Mouse (Mus musculus) hindbrain, embryonic 13.5 days (tissue): ENCODE results near the gene Ly6g6d. TPM values are rescaled to one million over a fixed set of nuclear protein-coding genes. Genes with fewer than 3 reads are reported as not detected.
"Not testable (repeated sequence)": the region's sequence is repeated elsewhere in the genome, so short reads cannot be mapped to it uniquely, and the experiment has no call there.

Experiments
- ATAC-seq: fragments of 200-750 bp; cut with Nextera tagmentation; 2 replicates; pipeline ENCODE4 v1.8.0; 2017; ENCODE audit warnings: moderate TSS enrichment; ENCODE audit not compliant: low FRiP score
- H3K27ac ChIP-seq: fragments of 300-500 bp; sonication (generic); 2 replicates; pipeline ENCODE4 v1.5.1; 2015; ENCODE audit warnings: inconsistent platforms, mild to moderate bottlenecking, moderate library complexity
- H3K27me3 ChIP-seq: fragments of 300-500 bp; sonication (generic); 2 replicates; pipeline ENCODE4 v1.6.1; 2015; ENCODE audit warnings: mild to moderate bottlenecking, inconsistent platforms
- H3K36me3 ChIP-seq: fragments of 300-500 bp; sonication (generic); 2 replicates; pipeline ENCODE4 v1.6.1; 2015; ENCODE audit warnings: mild to moderate bottlenecking, inconsistent platforms
- H3K4me1 ChIP-seq: fragments of 300-500 bp; sonication (generic); replicated peaks from 2 replicates; pipeline ENCODE4 v1.6.1; 2015; ENCODE audit warnings: inconsistent platforms
- H3K4me2 ChIP-seq: fragments of 300-500 bp; sonication (generic); 2 replicates; pipeline ENCODE4 v1.6.1; 2015; ENCODE audit warnings: inconsistent platforms, mild to moderate bottlenecking, moderate library complexity
- H3K4me3 ChIP-seq: fragments of 300-500 bp; sonication (generic); 2 replicates; pipeline ENCODE4 v1.5.1; 2015; ENCODE audit warnings: mild to moderate bottlenecking, inconsistent platforms
- H3K9ac ChIP-seq: fragments of 300-500 bp; sonication (generic); 2 replicates; pipeline ENCODE4 v1.6.1; 2015; ENCODE audit warnings: mild to moderate bottlenecking, inconsistent platforms
- H3K9me3 ChIP-seq: fragments of 300-500 bp; sonication (generic); 2 replicates; pipeline ENCODE4 v1.6.1; 2016; ENCODE audit warnings: inconsistent platforms
- WGBS: fragments of 180-500 bp; shearing (Covaris S2); methylation state at CpG from one replicate; pipeline ENCODE4 v1.1.7; 2015; 5-methylcytosine and 5-hydroxymethylcytosine counted together
- polyA plus RNA-seq: library from polyadenylated mRNA; unstranded; fragments of >200 nt; fragmentation: Nextera tagmentation; extraction: Ambion mirVana; gene quantifications from 2 replicates; pipeline ENCODE4 v1.2.1, GENCODE M21; 2015

The Ly6g6d gene
- polyA plus RNA-seq, 1 experiment from 2014 or later, result 1.1 TPM

DNA sequence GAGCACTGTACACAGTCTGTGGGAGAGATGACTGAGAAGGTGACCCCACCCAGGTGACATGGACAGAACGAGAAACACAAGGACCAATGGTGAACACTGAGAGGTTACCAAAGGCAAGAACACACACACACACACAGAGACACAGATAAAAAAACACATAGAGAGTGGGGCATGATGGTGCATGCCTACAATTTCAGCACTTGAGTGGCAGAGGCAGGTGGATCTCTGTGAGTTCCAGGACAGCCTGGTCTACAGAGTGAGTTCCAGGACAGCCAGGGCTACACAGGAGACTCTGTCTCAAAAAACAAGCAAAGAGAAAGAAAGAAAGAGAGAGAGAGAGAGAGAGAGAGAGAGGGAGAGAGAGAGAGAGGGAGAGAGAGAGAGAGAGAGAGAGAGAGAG, 44.2 kb downstream of the Ly6g6d start:
- H3K9ac ChIP-seq, ATAC-seq, H3K36me3 ChIP-seq, H3K4me2 ChIP-seq, H3K27me3 ChIP-seq, H3K9me3 ChIP-seq, H3K27ac ChIP-seq, H3K4me3 ChIP-seq: not testable (repeated sequence)
- WGBS, result 69% methylated on average over 1 of the region's 1 CpGs
- H3K4me1 ChIP-seq, result peaks cover 11% of the 10 kb centered on the region

DNA sequence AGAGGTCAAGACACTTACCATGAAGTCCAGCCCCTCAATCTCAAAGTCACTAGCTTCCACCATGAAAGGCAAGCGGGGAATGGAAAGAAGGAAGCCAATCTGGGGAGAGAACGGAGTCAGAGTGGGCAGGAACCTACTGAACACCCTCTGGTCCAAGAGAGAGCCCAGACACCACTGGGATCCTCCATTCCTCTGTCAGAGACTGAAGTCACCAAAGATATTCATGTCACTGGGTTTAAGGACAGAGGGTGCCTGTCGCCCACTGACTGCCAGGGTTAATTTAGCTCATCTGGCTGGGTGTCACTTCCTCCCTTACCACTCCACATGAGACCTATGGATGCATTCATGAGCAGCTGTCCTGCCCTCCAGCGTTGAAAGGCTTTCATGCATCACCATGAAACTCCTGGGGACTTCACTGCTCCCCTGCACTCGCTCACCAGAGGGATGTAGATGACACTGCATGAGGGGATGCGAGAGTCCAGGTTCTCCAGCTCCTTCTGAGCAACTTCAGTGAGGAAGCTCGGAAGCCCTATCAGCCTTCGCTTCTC, 45.5 kb downstream of the Ly6g6d start:
- Histone ChIP-seq H3K4me1 (peaks cover 16% of the 10 kb centered on the region), H3K9ac (no peak overlapping the region), H3K9me3 (no peaks in the 10 kb centered on the region), H3K4me2 (no peak overlapping the region), H3K4me3 (no peak overlapping the region), H3K27ac (no peak overlapping the region), H3K27me3 (0 out of 2 replicates have a peak, but pooled peaks cover 3% of the 10 kb centered on the region), H3K36me3 (no peaks in the 10 kb centered on the region)
- no peak for ATAC-seq
- 72% methylated on average over 8 of the region's 8 CpGs for WGBS

DNA sequence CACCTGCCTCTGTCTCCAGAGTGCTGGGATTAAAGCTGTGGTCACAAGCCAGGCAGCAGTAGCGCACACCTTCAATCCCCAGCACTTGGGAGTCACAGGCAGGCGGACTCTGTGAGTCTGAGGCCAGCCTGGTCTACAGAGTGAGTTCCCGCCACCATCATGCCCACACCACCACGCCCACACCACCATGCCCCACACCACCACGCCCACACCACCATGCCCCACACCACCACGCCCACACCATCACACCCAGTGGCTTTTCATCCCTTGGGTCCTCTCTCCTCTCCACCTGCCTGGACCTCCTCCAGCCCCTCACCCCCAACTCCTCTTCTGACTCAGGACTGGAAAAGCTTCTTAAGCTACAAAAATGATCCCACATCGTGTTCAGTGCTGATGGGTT, 46.0 kb downstream of the Ly6g6d start:
- H3K4me3 ChIP-seq, result no peak overlapping the region
- ATAC-seq, result no peak
- H3K4me2 ChIP-seq, result no peak overlapping the region
- WGBS, result 93% methylated on average over 7 of the region's 7 CpGs
- H3K9me3 ChIP-seq, result no peaks in the 10 kb centered on the region
- no peaks in the 10 kb centered on the region for H3K36me3 ChIP-seq
- no peak overlapping the region for H3K9ac ChIP-seq
- 0 out of 2 replicates have a peak, but pooled peaks cover 3% of the 10 kb centered on the region for H3K27me3 ChIP-seq
- peaks cover 20% of the 10 kb centered on the region for H3K4me1 ChIP-seq
- no peak overlapping the region for H3K27ac ChIP-seq

DNA sequence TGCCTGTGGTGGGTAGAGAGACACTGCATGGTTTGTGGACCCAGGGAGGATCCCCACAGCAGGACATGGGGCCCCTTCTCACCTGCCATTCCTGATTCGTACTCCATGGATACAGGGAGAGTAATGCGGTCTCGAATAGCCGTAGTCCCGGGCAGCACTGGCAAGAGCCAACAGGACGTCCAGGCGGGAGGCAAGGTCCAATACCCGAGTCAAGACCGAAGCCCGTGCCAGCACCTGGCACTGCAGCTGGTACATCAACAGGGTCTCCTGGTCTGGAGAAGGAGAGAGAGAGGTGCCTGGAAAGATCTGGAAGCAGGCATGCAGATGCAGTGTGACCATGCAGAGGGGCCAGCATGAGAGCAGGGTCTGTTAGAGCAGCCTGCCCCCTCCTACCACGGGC, 46.6 kb downstream of the Ly6g6d start:
- peaks cover 23% of the 10 kb centered on the region for H3K4me1 ChIP-seq
- 94% methylated on average over 11 of the region's 11 CpGs for WGBS
- H3K9ac ChIP-seq, result no peak overlapping the region
- no peak overlapping the region for H3K4me2 ChIP-seq
- H3K36me3 ChIP-seq, result no peaks in the 10 kb centered on the region
- H3K4me3 ChIP-seq, result no peak overlapping the region
- H3K9me3 ChIP-seq, result no peaks in the 10 kb centered on the region
- ATAC-seq, result no peak
- H3K27ac ChIP-seq, result no peak overlapping the region
- 0 out of 2 replicates have a peak, but pooled peaks cover 3% of the 10 kb centered on the region for H3K27me3 ChIP-seq

DNA sequence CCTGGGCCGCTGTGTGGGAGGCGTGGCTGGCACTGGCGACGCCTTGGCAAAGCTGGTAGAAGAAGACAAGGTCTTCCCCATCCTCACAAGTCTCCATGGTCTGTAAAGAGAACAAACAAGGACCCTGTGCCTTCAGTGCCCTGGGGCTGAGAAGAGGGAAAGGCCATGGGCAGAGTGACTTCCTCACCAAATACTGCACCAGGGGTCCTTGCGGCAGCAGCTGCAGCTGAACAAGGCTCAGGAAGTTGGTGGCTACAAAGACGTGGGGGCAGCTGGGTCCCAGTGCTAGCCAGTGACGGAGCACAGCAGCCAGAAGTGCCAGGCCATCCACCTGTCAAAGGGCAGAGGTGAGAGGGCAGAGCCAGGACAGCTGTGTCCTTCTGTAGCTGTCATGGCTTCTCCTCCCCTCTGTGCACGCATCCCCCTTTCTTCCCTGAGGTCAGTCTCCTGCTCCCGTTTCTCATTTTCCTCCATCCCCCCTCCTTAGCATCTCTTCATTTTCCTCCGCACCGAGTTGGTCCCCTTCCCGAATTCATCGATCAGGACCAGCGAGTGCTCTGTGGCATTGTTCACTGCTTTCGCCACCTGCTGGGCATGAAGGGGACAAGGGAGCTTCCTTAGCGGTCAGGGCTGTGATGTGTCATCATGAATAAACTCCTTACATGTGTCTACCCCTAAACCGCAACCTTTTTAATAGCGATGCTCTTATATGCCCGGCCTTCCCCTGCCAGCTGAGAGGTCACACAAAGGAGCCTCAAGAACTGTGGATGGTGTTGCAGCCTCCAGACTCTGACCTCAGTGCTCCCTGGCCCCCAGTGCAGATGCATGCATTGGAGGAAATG, 48.0 kb downstream of the Ly6g6d start:
- peak overlapping the region; percentile 63 for H3K9ac ChIP-seq
- 0 out of 2 replicates have a peak, but pooled peaks have one; percentile 52 for ATAC-seq

DNA sequence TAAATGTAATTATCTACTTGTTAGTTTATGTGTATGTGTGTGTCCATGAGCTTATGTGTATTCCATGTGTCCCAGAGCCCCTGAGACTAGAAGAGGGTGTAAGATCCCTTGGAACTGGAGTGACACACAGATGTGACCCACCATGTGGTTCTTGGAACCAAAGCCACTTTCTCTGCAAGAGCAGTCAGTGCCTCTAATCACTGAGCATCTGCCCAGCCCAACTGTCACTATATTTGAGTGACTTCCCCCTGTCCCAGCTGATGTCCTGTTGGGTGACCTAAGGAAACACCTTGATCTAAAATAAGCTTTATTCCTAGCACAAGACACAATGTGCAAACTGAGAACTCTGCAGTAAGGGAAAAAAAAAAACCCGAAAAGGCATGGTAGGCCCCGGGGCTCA, 49.5 kb downstream of the Ly6g6d start:
- H3K27ac ChIP-seq, result no peak overlapping the region

More for the DNA sequence above, 48.0 kb downstream of the Ly6g6d start:
- Histone ChIP-seq H3K4me2 (peak overlapping the region; percentile 47), H3K27ac (no peak overlapping the region), H3K4me1 (peaks cover 27% of the 10 kb centered on the region), H3K4me3 (peak overlapping the region; percentile 10; the same call in 1 of the 2 replicates), H3K36me3 (no peaks in the 10 kb centered on the region), H3K9me3 (no peaks in the 10 kb centered on the region), H3K27me3 (0 out of 2 replicates have a peak, but pooled peaks cover 3% of the 10 kb centered on the region)
- 25% methylated on average over 19 of the region's 19 CpGs for WGBS

DNA sequence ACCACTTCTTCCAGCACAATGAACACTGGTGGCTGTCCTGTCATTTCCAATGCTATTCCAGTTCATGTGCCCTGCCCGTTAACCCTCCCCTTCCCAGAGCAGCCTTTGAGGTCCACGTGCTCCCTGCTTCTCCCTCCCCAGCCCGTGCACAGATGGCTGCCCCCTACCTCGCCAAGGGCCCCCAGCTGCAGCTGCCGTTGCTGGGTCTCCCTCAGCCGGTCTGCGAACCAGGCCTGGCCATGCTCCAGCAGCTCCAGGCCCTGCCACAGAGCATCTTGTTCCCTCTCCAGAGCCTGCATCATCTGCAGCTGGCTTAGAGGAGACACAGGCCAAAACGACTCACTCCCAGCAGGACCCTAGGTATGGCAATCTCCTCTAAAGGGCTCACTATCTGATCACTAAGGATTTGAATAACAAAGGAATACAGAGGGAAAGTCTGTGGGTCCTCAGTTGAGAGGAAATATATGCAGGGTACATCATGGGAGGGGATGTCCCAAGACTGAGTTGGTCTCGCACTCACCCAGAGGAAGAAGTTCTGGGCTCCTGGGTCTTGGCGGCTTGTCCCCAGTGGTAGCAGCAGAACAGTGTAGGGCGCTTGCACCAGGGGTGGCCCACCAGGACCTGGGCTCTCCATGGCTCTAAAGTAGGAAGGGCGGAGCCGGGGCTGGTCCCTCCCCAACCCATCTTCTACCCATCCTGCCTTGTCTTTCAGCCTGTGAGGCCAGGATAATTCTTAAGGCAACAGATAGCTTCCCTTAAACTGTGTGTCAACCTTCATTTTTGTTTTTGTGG, 50.4 kb downstream of the Ly6g6d start, which contains the start of gene Sapcd1:
TSS of gene Sapcd1 (minus strand) at position 740 of the 792 bp plus-strand sequence.
- Histone ChIP-seq H3K4me1 (peaks cover 27% of the 10 kb centered on the region), H3K27ac (peak within 1 kb of the TSS; percentile 73), H3K36me3 (no peaks in the 10 kb centered on the region), H3K4me3 (no peak within 1 kb of the TSS), H3K9me3 (no peaks in the 10 kb centered on the region), H3K4me2 (0 out of 2 replicates have a peak within 1 kb of the TSS, but pooled peaks have one; percentile 6), H3K27me3 (0 out of 2 replicates have a peak, but pooled peaks cover 3% of the 10 kb centered on the region), H3K9ac (peak within 1 kb of the TSS; percentile 43)
- WGBS, result 28% methylated on average over 13 of the region's 13 CpGs
- peak; percentile 63 for ATAC-seq

More for the DNA sequence above, 49.5 kb downstream of the Ly6g6d start:
- WGBS, result 94% methylated on average over 2 of the region's 2 CpGs
- Histone ChIP-seq H3K4me2 (no peak overlapping the region), H3K9me3 (no peaks in the 10 kb centered on the region), H3K9ac (no peak overlapping the region), H3K4me1 (peaks cover 27% of the 10 kb centered on the region), H3K27me3 (0 out of 2 replicates have a peak, but pooled peaks cover 3% of the 10 kb centered on the region), H3K4me3 (no peak overlapping the region), H3K36me3 (no peaks in the 10 kb centered on the region)
- ATAC-seq, result no peak

DNA sequence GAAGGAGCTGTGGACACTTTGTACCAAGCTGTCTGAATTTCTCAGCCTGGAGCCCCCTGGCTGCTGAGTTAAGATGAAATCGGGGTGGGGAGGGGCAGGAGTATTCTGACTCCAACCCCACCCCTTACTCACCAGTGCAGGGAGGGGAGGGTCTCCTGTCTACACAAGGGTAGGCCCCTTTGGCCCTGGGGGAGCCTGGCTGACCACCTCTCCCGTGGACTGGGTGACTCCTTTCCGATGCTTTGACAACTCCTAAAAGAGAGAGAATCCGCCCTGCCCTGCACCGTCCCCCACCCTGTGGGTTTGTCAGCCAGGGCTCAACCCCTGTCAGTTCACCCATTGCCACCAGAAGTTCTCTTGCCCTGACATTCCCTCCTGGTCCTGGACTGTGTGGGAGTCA, 51.7 kb downstream of the Ly6g6d start:
- H3K4me2 ChIP-seq, result no peak overlapping the region
- no peaks in the 10 kb centered on the region for H3K9me3 ChIP-seq
- no peak overlapping the region; the same call in 1 of the 2 replicates for H3K27ac ChIP-seq
- peaks cover 33% of the 10 kb centered on the region for H3K4me1 ChIP-seq
- no peak overlapping the region for H3K4me3 ChIP-seq
- 79% methylated on average over 4 of the region's 5 CpGs for WGBS
- H3K36me3 ChIP-seq, result no peaks in the 10 kb centered on the region
- H3K27me3 ChIP-seq, result 0 out of 2 replicates have a peak, but pooled peaks cover 1% of the 10 kb centered on the region
- no peak overlapping the region for H3K9ac ChIP-seq
- ATAC-seq, result no peak

DNA sequence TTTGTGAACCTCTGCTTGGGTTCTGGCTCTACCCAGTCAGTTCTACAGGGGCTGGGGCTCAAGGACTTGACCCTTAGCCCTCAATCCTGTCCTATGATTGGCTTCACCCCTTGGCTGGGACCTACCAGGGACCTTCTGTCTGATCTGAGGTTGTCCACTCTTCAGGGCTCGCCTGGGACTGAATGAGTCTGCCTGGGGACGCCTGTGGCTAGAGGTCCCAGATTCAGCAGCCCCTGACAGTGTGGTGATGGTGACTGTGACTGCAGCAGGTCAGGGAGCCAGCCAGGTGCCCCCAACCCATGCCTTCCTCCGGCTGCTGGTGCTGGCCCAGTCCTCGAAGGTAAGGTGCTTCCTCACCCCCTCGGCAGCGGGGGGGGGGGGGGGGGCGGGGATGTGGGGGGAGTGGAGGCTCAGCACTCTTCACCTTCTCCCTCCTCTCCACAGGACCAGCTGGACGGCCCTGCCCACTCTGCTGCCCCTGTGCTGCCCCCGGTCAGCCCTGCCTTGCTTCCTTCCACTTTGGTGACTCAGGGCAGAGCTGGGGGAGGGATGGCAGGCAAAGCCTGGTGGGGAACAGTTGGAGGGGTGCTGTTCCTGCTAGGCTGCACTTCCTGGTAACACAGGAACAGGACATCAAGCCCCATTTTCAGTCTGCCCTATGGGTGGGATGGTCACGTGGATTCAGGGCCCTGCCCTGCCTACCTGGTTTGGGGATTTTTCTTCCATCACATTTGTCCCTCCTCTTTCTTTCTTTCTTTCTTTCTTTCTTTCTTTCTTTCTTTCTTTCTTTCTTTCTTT, 53.0 kb downstream of the Ly6g6d start:
- Histone ChIP-seq H3K36me3 (no peaks in the 10 kb centered on the region), H3K9ac (no peak overlapping the region), H3K9me3 (no peaks in the 10 kb centered on the region), H3K27ac (no peak overlapping the region), H3K4me2 (no peak overlapping the region), H3K4me1 (peaks cover 30% of the 10 kb centered on the region), H3K4me3 (no peak overlapping the region), H3K27me3 (no peaks in the 10 kb centered on the region)
- WGBS, result 73% methylated on average over 5 of the region's 10 CpGs
- ATAC-seq, result no peak

DNA sequence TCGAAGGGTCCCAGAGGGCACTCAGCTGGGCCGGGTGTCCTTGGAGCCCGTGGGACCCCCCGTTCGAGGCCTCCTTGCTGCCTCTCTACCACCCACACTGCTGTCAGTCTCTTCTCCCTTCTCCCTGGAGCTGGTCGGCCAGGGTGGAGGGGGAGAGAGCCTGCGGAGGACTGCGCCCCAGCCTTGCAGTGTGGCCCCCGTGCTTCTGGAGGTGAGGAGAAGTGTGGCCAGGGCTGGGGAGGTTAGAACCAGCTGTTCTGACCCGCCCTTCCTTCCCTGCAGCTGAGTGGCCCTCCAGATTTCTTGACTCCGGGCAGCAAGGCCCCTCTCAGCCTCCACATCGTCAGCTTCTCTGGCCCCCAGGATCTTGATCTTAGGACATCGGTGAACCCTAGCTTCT, 53.6 kb downstream of the Ly6g6d start:
- H3K36me3 ChIP-seq, result no peaks in the 10 kb centered on the region

DNA sequence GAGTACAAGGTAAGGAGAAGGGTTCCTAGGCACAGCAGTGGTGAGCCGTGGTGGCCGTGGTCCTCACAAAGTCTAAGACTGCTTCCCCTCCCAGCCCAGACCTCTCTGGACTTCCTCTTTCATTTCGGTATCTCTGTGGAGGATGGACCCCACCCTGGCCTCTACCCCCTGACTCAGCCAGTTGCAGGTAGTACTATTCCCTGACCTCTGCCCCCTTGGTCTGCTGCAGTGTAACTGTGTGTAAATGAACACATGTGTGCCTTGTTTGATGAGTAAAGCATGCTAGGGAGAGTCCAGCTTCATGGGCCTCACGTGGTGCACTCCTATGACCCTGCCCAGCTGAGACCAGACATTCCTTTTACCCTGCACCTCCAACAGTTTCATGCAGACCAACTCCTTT, 54.1 kb downstream of the Ly6g6d start:
- ATAC-seq, result no peak
- Histone ChIP-seq H3K4me2 (no peak overlapping the region), H3K27ac (no peak overlapping the region), H3K9ac (no peak overlapping the region), H3K4me3 (no peak overlapping the region), H3K4me1 (peaks cover 24% of the 10 kb centered on the region), H3K9me3 (no peaks in the 10 kb centered on the region), H3K36me3 (0 out of 2 replicates have a peak, but pooled peaks cover under 1% of the 10 kb centered on the region), H3K27me3 (no peaks in the 10 kb centered on the region)
- WGBS, result 79% methylated on average over 4 of the region's 4 CpGs

More for the DNA sequence above, 53.6 kb downstream of the Ly6g6d start:
- Histone ChIP-seq H3K4me1 (peaks cover 24% of the 10 kb centered on the region), H3K4me2 (no peak overlapping the region), H3K4me3 (no peak overlapping the region), H3K27ac (no peak overlapping the region), H3K9me3 (no peaks in the 10 kb centered on the region), H3K9ac (no peak overlapping the region), H3K27me3 (no peaks in the 10 kb centered on the region)
- WGBS, result 79% methylated on average over 12 of the region's 13 CpGs
- no peak for ATAC-seq
